Mouse (Mus musculus): ENCODE results near the gene Trhr2.
A peak's percentile ranks its signal among the peaks of the same experiment; 100 is the strongest.

Gene Trhr2

GRCm38 (mm10) chr8:122307836-122308235 is 52.7 kb downstream of the Trhr2 start:
- DNase-seq (ENCODE audit: low read depth, low spot score) = peak; percentile 46
